Mouse (Mus musculus): ENCODE measurements at regions not wholly inside any gene's neighbourhood (a gene's known extent, or its start where the extent isn't known, plus 50 kb on each side); places are given as distances from the start of the nearest gene placed in this dataset.

GRCm38 (mm10) chr9:68594586-68594985 is 59.0 kb upstream of the Rora start:
- TF ChIP-seq POLR2A (IDR thresholded peaks at IDR 0.05; ENCODE audit: control insufficient read depth, low read depth, low read length) (no peak), CTCF (IDR thresholded peaks at IDR 0.05; ENCODE audit: control insufficient read depth, insufficient read depth, insufficient replicate concordance, low read depth, low read length) (no peak)

Data from testis, adult 2 months (tissue).